Mouse (Mus musculus): ENCODE data around the gene Dlx1.

Dlx1 gene

GRCm38 (mm10) chr2:71528014-71528713 lies at the start of gene Dlx1:
Gene Dlx1, plus strand, starts transcription at chr2:71528113.
- no peak for DNase-seq

- no peak for DNase-seq
Observed at GRCm38 (mm10) chr2:71479917-71480316, 48.0 kb upstream of the Dlx1 start.

- no peak for DNase-seq
Observed at GRCm38 (mm10) chr2:71481825-71482224, 46.1 kb upstream of the Dlx1 start.

GRCm38 (mm10) chr2:71483046-71483716 lies 44.7 kb upstream of the Dlx1 start:
- no peak for DNase-seq

- no peak for DNase-seq
Observed at GRCm38 (mm10) chr2:71483717-71484066, 44.2 kb upstream of the Dlx1 start.

- no peak for DNase-seq
Observed at GRCm38 (mm10) chr2:71491295-71491694, 36.6 kb upstream of the Dlx1 start.

GRCm38 (mm10) chr2:71493161-71493683 lies 34.7 kb upstream of the Dlx1 start:
- no peak for DNase-seq

- DNase-seq, result no peak
Observed at GRCm38 (mm10) chr2:71494503-71494902, 33.4 kb upstream of the Dlx1 start.

- no peak for DNase-seq
Observed at GRCm38 (mm10) chr2:71494971-71495370, 32.9 kb upstream of the Dlx1 start.

- DNase-seq, result no peak
Observed at GRCm38 (mm10) chr2:71497175-71497574, 30.7 kb upstream of the Dlx1 start.

GRCm38 (mm10) chr2:71499276-71500230 lies 28.4 kb upstream of the Dlx1 start:
- no peak for DNase-seq

- DNase-seq, result no peak
Observed at GRCm38 (mm10) chr2:71504852-71505251, 23.1 kb upstream of the Dlx1 start.

GRCm38 (mm10) chr2:71511209-71511608 lies 16.7 kb upstream of the Dlx1 start:
- DNase-seq, result no peak

- no peak for DNase-seq
Observed at GRCm38 (mm10) chr2:71512326-71512725, 15.6 kb upstream of the Dlx1 start.

- no peak for DNase-seq
Observed at GRCm38 (mm10) chr2:71516995-71517394, 10.9 kb upstream of the Dlx1 start.

- DNase-seq, result no peak
Observed at GRCm38 (mm10) chr2:71517466-71518099, 10.3 kb upstream of the Dlx1 start.

GRCm38 (mm10) chr2:71522871-71523270 lies 5.0 kb upstream of the Dlx1 start:
- no peak for DNase-seq

- DNase-seq, result no peak
Observed at GRCm38 (mm10) chr2:71523431-71523830, 4.5 kb upstream of the Dlx1 start.

GRCm38 (mm10) chr2:71524763-71525162 lies 3.1 kb upstream of the Dlx1 start:
- no peak for DNase-seq

- DNase-seq, result no peak
Observed at GRCm38 (mm10) chr2:71526595-71527322, 1.2 kb upstream of the Dlx1 start.

- no peak for DNase-seq
Observed at GRCm38 (mm10) chr2:71527323-71528013, 445 bp upstream of the Dlx1 start.

Data from liver (tissue).